Mouse (Mus musculus) midbrain, embryonic 11.5 days (tissue): ENCODE results near the gene Fkbp4. TPM values are rescaled to one million over a fixed set of nuclear protein-coding genes. Genes with fewer than 3 reads are reported as not detected.
"Not testable (repeated sequence)": the region's sequence is repeated elsewhere in the genome, so short reads cannot be mapped to it uniquely, and the experiment has no call there.

Experiments used
- ATAC-seq: fragments of 200-750 bp; cut with Nextera tagmentation; 2 replicates; pipeline ENCODE4 v1.8.0; 2017; ENCODE audit warnings: moderate TSS enrichment, moderate library complexity; ENCODE audit not compliant: low FRiP score
- DNase-seq: peaks from one replicate; pipeline ENCODE4 v3.0.0; 2015; ENCODE audit warnings: low spot score; ENCODE audit errors: missing footprints
- H3K27ac ChIP-seq: fragments of 300-500 bp; sonication (generic); 2 replicates; pipeline ENCODE4 v1.5.1; 2014; ENCODE audit warnings: low read depth, low read length
- H3K27me3 ChIP-seq: fragments of 300-500 bp; sonication (generic); 2 replicates; pipeline ENCODE4 v1.6.1; 2014; ENCODE audit warnings: mild to moderate bottlenecking, low read length, moderate library complexity, mixed read lengths; ENCODE audit not compliant: control insufficient read depth, insufficient read depth
- H3K36me3 ChIP-seq: fragments of 300-500 bp; sonication (generic); 2 replicates; pipeline ENCODE4 v1.6.1; 2014; ENCODE audit warnings: mild to moderate bottlenecking, low read length, moderate library complexity, mixed read lengths; ENCODE audit not compliant: control insufficient read depth, insufficient read depth
- H3K4me1 ChIP-seq: fragments of 300-500 bp; sonication (generic); 2 replicates; pipeline ENCODE4 v1.6.1; 2014; ENCODE audit warnings: low read length; ENCODE audit not compliant: control insufficient read depth, insufficient read depth
- H3K4me2 ChIP-seq: fragments of 300-500 bp; sonication (generic); 2 replicates; pipeline ENCODE4 v1.6.1; 2014; ENCODE audit warnings: mild to moderate bottlenecking, moderate library complexity
- H3K4me3 ChIP-seq: fragments of 300-500 bp; sonication (generic); 2 replicates; pipeline ENCODE4 v1.5.1; 2014; ENCODE audit warnings: low read depth, low read length
- H3K9ac ChIP-seq: fragments of 300-500 bp; sonication (generic); 2 replicates; pipeline ENCODE4 v1.6.1; 2014; ENCODE audit warnings: low read length
- H3K9me3 ChIP-seq: fragments of 300-500 bp; sonication (generic); 2 replicates; pipeline ENCODE4 v1.6.1; 2016; ENCODE audit warnings: low read length; ENCODE audit not compliant: control insufficient read depth
- whole genome bisulfite sequencing: fragments of 180-500 bp; shearing (Covaris S2); extraction: QIAGEN DNeasy Blood & Tissue Kit; methylation state at CpG from one replicate; pipeline ENCODE4 v1.1.7; 2014; 5-methylcytosine and 5-hydroxymethylcytosine counted together
- polyA plus RNA-seq: library from polyadenylated mRNA; unstranded; fragments of >200 nt; fragmentation: Nextera tagmentation; extraction: Ambion mirVana; gene quantifications from 2 replicates; pipeline ENCODE4 v1.2.1, GENCODE M21; 2014

Fkbp4 gene
- polyA plus RNA-seq, 1 experiment from 2014 or later, result 584 TPM

DNA sequence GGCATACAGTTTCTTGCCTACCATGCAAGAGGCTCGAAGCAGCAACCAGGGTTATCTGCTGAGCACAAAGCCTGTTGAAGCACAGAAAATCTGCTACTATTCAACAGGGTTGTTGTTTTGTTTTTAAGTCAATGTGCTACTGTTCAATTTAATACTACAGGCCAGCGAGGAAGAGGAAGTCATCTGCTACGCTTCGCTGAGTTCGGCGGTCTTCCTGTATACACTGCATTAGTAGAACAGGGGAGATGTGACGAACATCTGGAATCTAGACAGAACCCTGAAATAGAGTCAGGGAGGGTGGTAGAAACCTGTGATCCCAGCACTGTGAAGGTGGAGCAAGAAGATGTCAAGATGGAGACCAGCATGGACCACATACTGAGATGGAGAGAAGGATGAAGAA lies 54.7 kb downstream of the Fkbp4 start:
- Histone ChIP-seq H3K27ac (no peak overlapping the region), H3K9me3 (no peaks in the 10 kb centered on the region), H3K4me2 (no peak overlapping the region), H3K4me3 (no peak overlapping the region), H3K9ac (no peak overlapping the region), H3K36me3 (no peaks in the 10 kb centered on the region), H3K27me3 (no peaks in the 10 kb centered on the region), H3K4me1 (no peaks in the 10 kb centered on the region)
- DNase-seq (no peak), ATAC-seq (no peak)
- 81% methylated on average over 7 of the region's 7 CpGs for WGBS

- no peak overlapping the region for H3K9ac ChIP-seq
- H3K4me3 ChIP-seq, result no peak overlapping the region
- ATAC-seq, result no peak
- no peaks in the 10 kb centered on the region for H3K4me1 ChIP-seq
- no peak overlapping the region for H3K27ac ChIP-seq
- no peaks in the 10 kb centered on the region for H3K9me3 ChIP-seq
- DNase-seq, result no peak
- 74% methylated on average over 3 of the region's 3 CpGs for WGBS
- no peak overlapping the region for H3K4me2 ChIP-seq
- H3K36me3 ChIP-seq, result no peaks in the 10 kb centered on the region
- no peaks in the 10 kb centered on the region for H3K27me3 ChIP-seq
Observed at GRCm38 (mm10) chr6:128381254-128381653, 57.2 kb downstream of the Fkbp4 start.

DNA sequence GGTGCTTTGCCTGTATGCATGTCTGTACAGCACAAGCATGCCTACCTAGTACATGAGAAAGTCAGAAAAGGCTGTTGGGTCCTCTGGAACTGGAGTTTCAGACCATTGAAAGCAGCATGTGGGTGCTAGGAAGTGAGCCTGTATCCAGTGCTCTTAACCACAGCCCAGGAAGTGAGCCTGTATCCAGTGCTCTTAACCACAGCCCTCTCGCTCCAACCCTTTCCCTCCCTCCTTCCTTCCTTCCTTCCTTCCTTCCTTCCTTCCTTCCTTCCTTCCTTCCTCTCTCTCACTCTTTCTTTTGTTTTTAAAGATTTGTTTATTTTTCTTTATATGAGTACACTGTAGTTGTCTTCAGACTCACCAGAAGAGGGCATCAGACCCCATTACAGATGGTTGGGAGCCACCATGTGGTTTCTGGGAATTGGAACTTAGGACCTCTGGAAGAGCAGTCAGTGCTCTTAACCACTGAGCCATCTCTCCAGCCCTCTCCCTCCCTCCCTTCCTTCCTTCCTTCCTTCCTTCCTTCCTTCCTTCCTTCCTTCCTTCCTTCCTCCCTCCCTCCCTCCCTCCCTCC lies 57.8 kb downstream of the Fkbp4 start:
- not testable (repeated sequence) for H3K4me1 ChIP-seq, H3K4me2 ChIP-seq, H3K4me3 ChIP-seq, H3K9me3 ChIP-seq, H3K36me3 ChIP-seq, H3K9ac ChIP-seq, H3K27ac ChIP-seq, H3K27me3 ChIP-seq, ATAC-seq
- WGBS, result 65% methylated on average over 1 of the region's 1 CpGs
- DNase-seq, result peak; percentile 56

Other genes with a start within 250 kb of the Fkbp4 start
- 0.39 and 1.7 TPM in 2 replicates for gene Tead4, start 137.9 kb downstream of the Fkbp4 start, polyA plus RNA-seq
- gene Tulp3, start 82.8 kb downstream of the Fkbp4 start, polyA plus RNA-seq, result 14.5 and 15.5 TPM in 2 replicates
- 176 and 178 TPM in 2 replicates for gene Rhno1, start 75.8 kb downstream of the Fkbp4 start, polyA plus RNA-seq
- gene Foxm1, start 75.7 kb downstream of the Fkbp4 start, polyA plus RNA-seq, result 49.8 and 55.3 TPM in 2 replicates
- gene Tex52, start 63.2 kb downstream of the Fkbp4 start, polyA plus RNA-seq, result 0.25 and 0.44 TPM in 2 replicates
- not detected in 2 replicates for gene Gm44596, start 63.2 kb downstream of the Fkbp4 start, polyA plus RNA-seq
- gene Nrip2, start 39.4 kb downstream of the Fkbp4 start, polyA plus RNA-seq, result 2.2 and 2.7 TPM in 2 replicates
- gene Itfg2, start 13.7 kb downstream of the Fkbp4 start, polyA plus RNA-seq, result 26.3 and 27.2 TPM in 2 replicates
- gene Pzp, start 88.0 kb upstream of the Fkbp4 start, polyA plus RNA-seq, result not detected in 2 replicates
- not detected in 2 replicates for gene A2ml1, start 142.9 kb upstream of the Fkbp4 start, polyA plus RNA-seq
- not detected in 2 replicates for gene Klrb1a, start 184.9 kb upstream of the Fkbp4 start, polyA plus RNA-seq
- not detected in 2 replicates for gene Clec2h, start 223.7 kb upstream of the Fkbp4 start, polyA plus RNA-seq